Mouse (Mus musculus) gastrocnemius, adult 8-10 months (tissue): ENCODE measurements at regions not wholly inside any gene's neighbourhood (a gene's known extent, or its start where the extent isn't known, plus 50 kb on each side); places are given as distances from the start of the nearest gene placed in this dataset.
A peak's percentile ranks its signal among the peaks of the same experiment; 100 is the strongest.

Experiments used
- DNase-seq, 2 experiments: peaks; one replicate each; pipeline ENCODE4 v3.0.0; 2022; ENCODE audit warnings: low spot score in 2 of 2

DNA sequence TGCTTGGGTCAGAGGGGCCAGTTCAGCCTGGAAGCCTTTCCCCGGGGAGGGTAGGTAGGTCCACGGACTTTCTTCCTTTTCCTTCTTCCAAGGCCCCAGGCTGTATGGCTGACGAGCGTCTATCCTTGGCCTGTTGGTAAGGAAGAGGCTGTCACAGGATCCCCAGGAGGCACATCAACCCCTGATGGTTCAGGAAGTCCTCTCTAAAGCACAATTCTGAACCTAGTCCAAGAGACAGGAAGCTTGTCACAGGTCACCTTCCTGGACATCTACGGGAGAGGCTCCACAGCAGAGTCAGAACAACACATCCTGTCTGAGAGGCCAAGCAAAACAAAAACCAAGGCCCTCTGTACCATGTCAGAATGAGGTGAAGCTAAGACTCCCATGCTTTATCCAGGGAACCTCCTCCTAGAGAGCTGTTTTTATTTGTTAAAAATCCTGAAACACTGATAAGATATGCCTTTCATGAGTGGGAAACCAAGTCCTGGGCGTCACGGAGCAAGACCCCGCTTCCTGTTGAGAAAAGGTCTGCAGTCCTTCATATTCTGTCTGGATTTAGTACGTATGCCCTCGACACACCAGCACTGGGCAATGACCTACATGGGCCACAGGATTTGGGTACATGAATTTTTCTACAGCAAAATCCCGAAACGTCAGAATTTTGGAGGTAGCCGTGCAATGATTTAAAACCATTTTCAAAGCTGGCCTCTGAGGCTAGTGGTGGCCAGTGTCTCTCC, 52.0 kb upstream of the Snrk start:
- DNase-seq: no peak

DNA sequence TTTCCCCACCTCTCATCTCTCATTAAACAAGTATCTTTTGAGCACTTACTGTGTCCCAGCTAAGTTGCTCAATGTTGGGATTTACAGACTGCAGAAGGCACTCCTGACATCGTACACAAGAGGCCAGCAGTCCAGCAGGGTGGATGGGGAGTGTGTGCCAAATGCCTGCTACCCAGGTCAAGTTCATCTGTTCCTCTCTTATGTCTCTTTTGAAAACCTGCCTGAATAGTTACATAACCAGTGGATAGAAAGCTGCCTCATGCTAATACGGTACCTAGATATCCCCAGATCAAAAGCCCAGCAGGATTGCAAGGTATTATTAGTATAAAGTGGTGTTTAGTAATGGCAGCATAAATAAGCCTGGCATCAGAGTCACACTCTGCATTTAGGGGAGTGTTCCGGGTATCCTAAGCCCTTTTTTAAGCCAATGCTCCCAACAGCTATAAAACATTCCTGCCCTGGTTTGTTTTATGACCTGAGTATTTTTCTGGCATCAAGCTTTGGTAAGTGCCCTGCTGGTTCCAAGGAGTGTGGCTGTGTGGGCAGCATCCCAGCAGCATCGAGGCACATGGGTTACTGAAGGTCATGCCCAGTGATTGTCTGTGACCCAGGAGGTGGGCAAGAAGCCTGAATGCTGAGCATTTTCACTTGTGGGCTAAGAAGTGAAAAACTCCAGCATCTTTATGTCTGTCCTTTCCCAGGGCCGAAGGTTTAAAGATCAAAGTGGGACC, 59.1 kb upstream of the Pomgnt2 start:
- DNase-seq: peak; percentile 33 to 66

GRCm38 (mm10) chr9:122051716-122052115, 54.8 kb upstream of the Pomgnt2 start:
- no peak for DNase-seq

DNA sequence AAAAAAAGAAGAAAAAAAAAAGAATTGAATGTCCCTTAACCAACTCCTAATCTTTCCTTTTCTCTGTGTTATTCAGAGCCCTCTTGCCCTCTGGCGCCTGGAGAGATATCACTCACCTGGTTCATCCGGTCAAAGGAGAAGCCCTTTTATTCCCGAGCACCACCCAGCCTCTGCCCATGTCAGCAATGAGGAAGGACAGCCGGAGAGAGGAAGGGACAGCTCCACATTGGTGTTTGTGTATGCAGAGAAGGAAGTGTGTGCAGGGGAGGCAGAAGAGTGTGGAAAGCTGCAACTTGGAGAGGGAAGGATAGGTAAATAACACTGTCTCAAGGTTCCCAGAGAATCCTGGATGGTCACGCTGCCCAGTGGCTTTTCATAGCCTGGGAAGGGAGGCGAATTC, 54.2 kb upstream of the Pomgnt2 start:
- no peak for DNase-seq

DNA sequence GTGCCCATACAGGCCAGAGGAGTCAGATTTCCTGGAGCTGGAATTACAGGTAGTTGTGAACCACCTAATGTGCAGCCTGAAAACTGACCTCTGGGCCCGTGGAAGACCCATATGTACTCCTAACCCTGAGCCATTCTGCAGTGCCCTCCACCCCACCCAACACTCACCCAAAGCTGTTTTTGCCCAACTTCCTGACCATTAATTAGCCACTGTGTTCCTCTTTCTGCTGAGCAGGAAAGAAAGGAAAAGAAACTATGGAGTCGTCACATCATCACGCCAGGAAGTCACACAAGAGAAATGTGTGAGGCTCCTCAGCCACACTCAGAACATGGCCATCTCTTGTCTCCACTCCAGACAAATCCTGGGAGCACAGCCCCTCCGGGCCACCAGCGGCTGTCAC, 52.1 kb upstream of the Pomgnt2 start:
- DNase-seq: no peak

DNA sequence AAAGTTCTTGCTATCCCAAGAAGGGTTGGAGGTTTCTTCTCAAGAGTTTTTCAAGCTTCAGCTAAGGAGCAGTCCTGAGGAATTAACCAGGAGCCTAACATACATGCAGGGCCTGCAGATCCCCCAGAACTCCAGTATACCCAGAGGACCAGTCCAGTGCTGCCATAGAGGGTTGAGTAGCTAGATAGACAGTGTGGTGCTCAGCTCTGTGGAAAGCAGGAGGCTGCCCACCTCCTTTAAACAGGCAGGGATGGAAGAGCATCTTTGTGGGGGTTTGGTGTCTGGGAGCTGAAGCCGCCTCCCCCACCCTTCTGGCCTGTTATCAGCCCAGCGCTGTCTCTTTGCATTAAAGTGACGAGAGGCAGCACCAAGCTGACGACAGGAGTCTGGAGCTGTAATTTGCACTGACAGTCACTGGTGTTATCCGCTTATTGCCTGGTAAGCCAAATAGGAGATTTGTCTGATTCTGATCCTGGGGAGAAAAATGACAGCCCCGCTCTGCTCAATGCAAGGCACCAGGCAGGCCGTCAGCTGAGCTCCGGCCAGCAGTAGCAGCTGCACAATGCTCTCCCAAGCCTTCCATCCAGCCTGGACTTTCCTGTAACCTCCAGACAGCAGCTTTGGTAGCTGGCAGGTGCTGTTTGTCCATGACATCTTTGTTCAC, 51.2 kb upstream of the Pomgnt2 start:
- no peak for DNase-seq
